Mouse (Mus musculus) CH12.LX (cell line): ENCODE measurements around the gene Aadat. TPM values are rescaled to one million over a fixed set of nuclear protein-coding genes. Genes with fewer than 3 reads are reported as not detected.
"Not testable (repeated sequence)": the region's sequence is repeated elsewhere in the genome, so short reads cannot be mapped to it uniquely, and the experiment has no call there.

ENCODE experiments used
- DNase-seq: peaks from one replicate; pipeline ENCODE4 v3.0.0-alpha.2; 2013; ENCODE audit errors: extremely low read depth
- H3K27ac ChIP-seq: 2 replicates; pipeline ENCODE4 v1.5.1; 2012; ENCODE audit warnings: low read depth, mild to moderate bottlenecking, control low read depth, moderate library complexity; ENCODE audit not compliant: insufficient read depth
- H3K27me3 ChIP-seq: replicated peaks from 2 replicates; pipeline ENCODE3; 2012; ENCODE audit warnings: inconsistent platforms
- H3K36me3 ChIP-seq, 2 experiments: replicated peaks in 1 of 2; 2 replicates each; pipeline versions ENCODE3 to v1.6.1; 2012; ENCODE audit warnings: inconsistent platforms in 1 of 2, low read length in 1 of 2, mild to moderate bottlenecking in 1 of 2, mixed read lengths in 1 of 2, moderate library complexity in 1 of 2; ENCODE audit not compliant: control insufficient read depth in 1 of 2, insufficient read depth in 1 of 2
- H3K4me1 ChIP-seq, 2 experiments: 2 replicates each; pipeline ENCODE4 v1.6.1; 2012; ENCODE audit warnings: inconsistent platforms in 1 of 2, moderate library complexity in 1 of 2; ENCODE audit not compliant: insufficient read depth in 2 of 2, control insufficient read depth in 1 of 2
- H3K4me2 ChIP-seq: 2 replicates; pipeline ENCODE4 v1.6.1; 2012; ENCODE audit warnings: low read depth, mild to moderate bottlenecking, control low read depth; ENCODE audit not compliant: poor library complexity, insufficient read depth, severe bottlenecking
- H3K4me3 ChIP-seq, 3 experiments: fragments of 150-350 bp in 1 of 3; sonication (generic) in 1 of 3; replicated peaks in 1 of 3; 2 replicates each; pipeline versions ENCODE3 to v1.5.1; 2011 to 2012; ENCODE audit warnings: low read depth in 2 of 3, low read length in 2 of 3, mild to moderate bottlenecking in 2 of 3, moderate library complexity in 2 of 3, control low read depth in 1 of 3, improper control_type of control experiment in 1 of 3, inconsistent platforms in 1 of 3, mixed read lengths in 1 of 3; ENCODE audit not compliant: poor library complexity in 1 of 3
- H3K79me2 ChIP-seq: replicated peaks from 2 replicates; pipeline ENCODE4 v1.6.1; 2012; ENCODE audit warnings: mild to moderate bottlenecking, moderate library complexity; ENCODE audit not compliant: control insufficient read depth, poor library complexity, insufficient read depth, severe bottlenecking; ENCODE audit errors: extremely low read depth
- H3K9ac ChIP-seq: 2 replicates; pipeline ENCODE4 v1.6.1; 2012; ENCODE audit warnings: low read depth, mild to moderate bottlenecking, control low read depth, moderate library complexity; ENCODE audit not compliant: insufficient read depth
- H3K9me3 ChIP-seq: replicated peaks from 2 replicates; pipeline ENCODE3; 2012; ENCODE audit warnings: low read length, inconsistent platforms, mixed read lengths
- CHD1 ChIP-seq: IDR thresholded peaks from 2 replicates; pipeline ENCODE4 v1.6.1; 2012; ENCODE audit warnings: low read depth, low read length, improper control_type of control experiment, inconsistent platforms
- CHD2 ChIP-seq: IDR thresholded peaks from 2 replicates; pipeline ENCODE4 v1.6.1; 2011; ENCODE audit warnings: low read length, improper control_type of control experiment
- CTCF ChIP-seq, 2 experiments: IDR thresholded peaks in 1 of 2; conservative IDR thresholded peaks in 1 of 2; 2 replicates each; pipeline ENCODE4 v1.5.1; 2011 to 2012; ENCODE audit warnings: low read depth in 2 of 2, low read length in 2 of 2, improper control_type of control experiment in 1 of 2, inconsistent platforms in 1 of 2, mild to moderate bottlenecking in 1 of 2, moderate library complexity in 1 of 2
- E2F4 ChIP-seq: IDR thresholded peaks from 2 replicates; pipeline ENCODE4 v1.6.1; 2011; ENCODE audit warnings: low read depth, low read length, improper control_type of control experiment; ENCODE audit not compliant: insufficient replicate concordance
- ETS1 ChIP-seq: conservative IDR thresholded peaks from 2 replicates; pipeline ENCODE4 v1.6.1; 2012; ENCODE audit warnings: low read depth, mild to moderate bottlenecking, inconsistent platforms, low read length, improper control_type of control experiment, moderate library complexity
- HCFC1 ChIP-seq: IDR thresholded peaks from 2 replicates; pipeline ENCODE4 v1.6.1; 2012; ENCODE audit warnings: low read depth, mild to moderate bottlenecking, inconsistent platforms, low read length, improper control_type of control experiment
- JUN ChIP-seq: IDR thresholded peaks from 2 replicates; pipeline ENCODE4 v1.6.1; 2011; ENCODE audit warnings: low read depth, mild to moderate bottlenecking, low read length, improper control_type of control experiment, moderate library complexity; ENCODE audit not compliant: insufficient read depth
- KAT2A ChIP-seq: IDR thresholded peaks from 2 replicates; pipeline ENCODE4 v1.6.1; 2012; ENCODE audit warnings: low read length, improper control_type of control experiment, inconsistent platforms; ENCODE audit not compliant: insufficient replicate concordance
- MAX ChIP-seq: IDR thresholded peaks from 2 replicates; pipeline ENCODE4 v1.6.1; 2011; ENCODE audit warnings: low read length, improper control_type of control experiment
- MAZ ChIP-seq: IDR thresholded peaks from 2 replicates; pipeline ENCODE4 v1.6.1; 2012; ENCODE audit warnings: low read depth, mild to moderate bottlenecking, inconsistent platforms, low read length, improper control_type of control experiment, moderate library complexity
- MYC ChIP-seq: IDR thresholded peaks from 2 replicates; pipeline ENCODE4 v1.6.1; 2011; ENCODE audit warnings: low read depth, mild to moderate bottlenecking, improper control_type of control experiment, low read length
- NRF1 ChIP-seq: IDR thresholded peaks from 2 replicates; pipeline ENCODE4 v1.6.1; 2014; ENCODE audit warnings: low read depth, mild to moderate bottlenecking, inconsistent platforms, low read length, improper control_type of control experiment, moderate library complexity
- PAX5 ChIP-seq: IDR thresholded peaks from 2 replicates; pipeline ENCODE4 v1.6.1; 2012; ENCODE audit warnings: low read length, inconsistent platforms, mixed read lengths
- POLR2A ChIP-seq: IDR thresholded peaks from 2 replicates; pipeline ENCODE4 v1.6.1; 2011; ENCODE audit warnings: low read depth, mild to moderate bottlenecking, improper control_type of control experiment, low read length
- RAD21 ChIP-seq: IDR thresholded peaks from 2 replicates; pipeline ENCODE4 v1.6.1; 2011; ENCODE audit warnings: low read depth, mild to moderate bottlenecking, low read length, improper control_type of control experiment, moderate library complexity
- SIN3A ChIP-seq: IDR thresholded peaks from 2 replicates; pipeline ENCODE4 v1.6.1; 2012; ENCODE audit warnings: low read length, improper control_type of control experiment, inconsistent platforms
- USF1 ChIP-seq: IDR thresholded peaks from 2 replicates; pipeline ENCODE4 v1.6.1; 2014; ENCODE audit warnings: low read depth, mild to moderate bottlenecking, inconsistent platforms, low read length, improper control_type of control experiment
- USF2 ChIP-seq: conservative IDR thresholded peaks from 2 replicates; pipeline ENCODE4 v1.6.1; 2011; ENCODE audit warnings: low read depth, low read length, improper control_type of control experiment
- ZMIZ1 ChIP-seq: IDR thresholded peaks from 2 replicates; pipeline ENCODE4 v1.6.1; 2012; ENCODE audit warnings: low read depth, mild to moderate bottlenecking, inconsistent platforms, low read length, improper control_type of control experiment
- dilution Hi-C: fragments of 300-500 bp; cut with MboI; formaldehyde crosslinking; loops from 2 replicates; pipeline ENCODE4 v1.14.3; 2020; ENCODE audit warnings: low sequenced_read_pairs; ENCODE audit not compliant: extremely low pct_unique_long_range_greater_than_20kb, extremely low pct_ligation_motif_present
- in situ Hi-C: fragments of 300-500 bp; cut with MboI; formaldehyde crosslinking; loops from 3 replicates; pipeline ENCODE4 v1.14.3; 2019; ENCODE audit warnings: low sequenced_read_pairs, low pct_ligation_motif_present, low pct_unique_long_range_greater_than_20kb, mixed read lengths
- polyA plus RNA-seq: library from polyadenylated mRNA; unstranded; fragments of >175 nt; gene quantifications from 2 replicates; pipeline ENCODE4 v1.2.1, GENCODE M21; 2012; ENCODE audit warnings: low read depth; ENCODE audit not compliant: insufficient read length
- total RNA-seq, 2 experiments: library from RNA; depleted of rRNA; stranded (reverse); fragments of 300-350 nt in 1 of 2; fragments of >200 nt in 1 of 2; gene quantifications; 2 replicates each; pipeline ENCODE4 v1.2.3; 2012 to 2014

Gene Aadat
- total and polyA plus RNA-seq, 3 experiments: not detected

DNA sequence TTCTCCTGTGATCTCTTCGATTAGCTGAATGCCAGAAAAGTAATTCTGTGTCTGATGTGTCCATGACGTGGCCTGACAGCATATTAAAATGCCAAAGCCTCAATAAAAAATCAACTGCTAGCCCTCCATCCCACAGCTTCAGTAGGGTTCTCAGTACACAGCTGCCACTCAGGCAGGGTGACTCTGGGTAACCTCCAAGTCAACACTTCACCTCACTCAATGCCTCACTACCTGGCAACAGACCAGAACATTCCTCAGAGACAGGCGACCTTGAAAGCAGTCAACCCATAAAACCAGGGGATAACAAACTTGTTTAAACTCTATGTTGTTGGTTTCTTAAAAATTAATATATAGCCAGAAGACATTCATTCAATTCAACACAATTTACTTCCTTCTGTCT is 13.3 kb upstream of the Aadat start:
- H3K9ac ChIP-seq: no peak overlapping the region
- H3K9me3 ChIP-seq: no peaks in the 10 kb centered on the region
- no peak overlapping the region for H3K4me3 ChIP-seq
- no peak overlapping the region for H3K27ac ChIP-seq
- no peak for TF ChIP-seq NRF1
- no peak for TF ChIP-seq POLR2A
- TF ChIP-seq RAD21: no peak
- TF ChIP-seq CHD1: no peak
- TF ChIP-seq PAX5: no peak
- no peak for TF ChIP-seq ZMIZ1
- no peak for TF ChIP-seq MAX
- TF ChIP-seq HCFC1: no peak
- TF ChIP-seq MAZ: no peak
- TF ChIP-seq USF2: no peak
- TF ChIP-seq SIN3A: no peak
- no peak for TF ChIP-seq CTCF (conservative IDR thresholded peaks at IDR 0.05 in 1 of 2, IDR thresholded peaks at IDR 0.05 in 1 of 2; ENCODE audit: low read depth in 2 of 2, low read length in 2 of 2)
- no peak for TF ChIP-seq MYC
- no peak for TF ChIP-seq E2F4
- no peak for TF ChIP-seq ETS1
- TF ChIP-seq CHD2: no peak
- TF ChIP-seq JUN: no peak
- H3K36me3 ChIP-seq: no peaks in the 10 kb centered on the region
- no peaks in the 10 kb centered on the region for H3K4me1 ChIP-seq
- dilution Hi-C loops (no loop called here), in situ Hi-C loops (no loop called here)
- no peaks in the 10 kb centered on the region for H3K27me3 ChIP-seq
- H3K4me2 ChIP-seq: no peak overlapping the region
- no peaks in the 10 kb centered on the region for H3K79me2 ChIP-seq
- no peak for DNase-seq

DNA sequence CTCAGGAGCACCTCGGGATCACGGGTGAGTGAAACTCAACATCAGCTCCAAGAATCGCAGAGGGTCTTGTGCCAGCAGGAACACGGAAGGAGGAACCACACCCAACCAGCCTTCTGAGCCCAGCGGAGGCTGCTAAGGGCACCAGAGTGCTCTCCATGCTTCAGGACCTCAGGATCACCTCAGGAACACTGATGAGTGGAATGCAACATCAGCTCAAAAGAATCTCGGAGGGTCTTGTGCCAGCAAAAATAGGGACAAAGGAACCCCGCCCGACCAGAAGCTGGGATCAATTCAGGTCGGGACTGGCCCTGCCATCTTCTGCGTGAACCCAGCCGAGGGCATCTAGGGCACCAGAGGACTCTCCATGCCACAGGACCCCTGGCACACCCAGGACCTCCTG is 11.1 kb upstream of the Aadat start:
- H3K9ac ChIP-seq: no peak overlapping the region
- dilution Hi-C loops: no loop called here
- H3K4me2 ChIP-seq: no peak overlapping the region
- in situ Hi-C loops: no loop called here
- H3K4me3 ChIP-seq: no peak overlapping the region
- H3K79me2 ChIP-seq: no peaks in the 10 kb centered on the region
- no peak for DNase-seq
- TF ChIP-seq KAT2A: no peak
- no peak for TF ChIP-seq USF1
- H3K36me3 ChIP-seq: no peaks in the 10 kb centered on the region
- H3K27me3 ChIP-seq: no peaks in the 10 kb centered on the region
- no peak overlapping the region for H3K27ac ChIP-seq
- no peaks in the 10 kb centered on the region for H3K9me3 ChIP-seq
- no peaks in the 10 kb centered on the region for H3K4me1 ChIP-seq

DNA sequence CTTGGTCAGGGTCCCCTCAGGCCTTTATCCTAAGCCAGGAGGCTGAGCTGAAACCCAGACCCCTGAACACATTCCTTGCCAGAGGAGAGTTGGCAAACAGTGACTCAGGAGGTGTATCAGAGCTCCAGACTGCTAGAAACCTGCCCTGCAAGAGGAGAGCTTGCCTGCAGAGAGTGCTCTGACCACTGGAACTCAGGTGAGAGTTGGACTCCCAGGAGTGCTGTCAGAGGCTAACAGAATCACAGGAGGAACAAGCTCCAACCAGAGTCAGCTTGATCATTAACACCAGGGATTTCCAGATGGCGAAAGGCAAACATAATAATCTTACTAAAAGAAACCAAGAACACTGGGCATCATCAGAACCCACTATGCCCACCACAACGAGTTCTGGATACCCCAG is 10.7 kb upstream of the Aadat start:
- H3K27ac ChIP-seq, in situ Hi-C loops, H3K36me3 ChIP-seq, dilution Hi-C loops, DNase-seq, H3K9me3 ChIP-seq, H3K9ac ChIP-seq, H3K4me2 ChIP-seq, H3K4me1 ChIP-seq, H3K4me3 ChIP-seq, H3K79me2 ChIP-seq, H3K27me3 ChIP-seq: not testable (repeated sequence)
